Mouse (Mus musculus): ENCODE results near the gene Zfp942.

The Zfp942 gene

DNA sequence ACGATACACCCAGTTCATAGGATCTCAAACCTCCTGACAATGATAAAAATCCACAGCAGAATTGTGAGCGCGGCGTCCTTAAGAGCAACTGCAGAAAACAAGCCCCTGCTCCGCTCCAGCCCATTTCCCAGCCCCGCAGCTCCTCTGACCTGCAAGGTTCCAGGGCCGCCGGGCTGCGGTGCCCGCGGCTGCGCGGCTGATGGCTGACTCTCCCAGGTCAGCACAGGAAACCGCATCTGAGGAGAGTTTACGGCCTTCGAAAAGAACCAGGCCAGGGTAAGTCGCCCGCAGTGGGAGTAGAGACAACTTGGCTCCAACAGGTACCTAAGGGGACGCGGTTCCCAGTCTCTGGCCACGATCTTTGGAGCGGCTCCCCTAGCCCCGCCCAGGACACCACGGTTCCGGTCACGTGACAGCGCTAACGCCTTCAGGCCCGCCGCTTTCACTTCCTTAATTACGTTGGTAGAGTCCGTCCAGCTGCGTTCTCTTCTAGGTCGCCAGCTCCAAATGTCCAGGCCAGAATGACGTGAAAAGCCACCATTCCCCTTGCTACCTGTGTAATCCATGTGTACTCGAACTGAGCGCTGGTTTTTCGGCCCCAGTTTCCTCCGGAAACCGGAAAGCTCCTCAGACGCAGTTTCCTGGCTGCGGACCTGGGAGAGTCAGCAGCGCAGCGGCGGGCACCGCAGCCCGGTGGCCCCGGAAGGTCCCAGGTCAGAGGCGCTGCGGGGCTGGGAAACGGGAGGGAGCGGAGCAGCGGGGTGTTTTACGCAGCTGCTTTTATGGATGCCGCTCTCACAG lies at the start of gene Zfp942, which contains the start of gene Zfp943:
Gene Zfp942, minus strand, starts transcription at position 358 of the 801 bp plus-strand sequence.
Gene Zfp943, plus strand, starts transcription at position 446 of the 801 bp plus-strand sequence.
- peak; percentile 72 for DNase-seq

DNA sequence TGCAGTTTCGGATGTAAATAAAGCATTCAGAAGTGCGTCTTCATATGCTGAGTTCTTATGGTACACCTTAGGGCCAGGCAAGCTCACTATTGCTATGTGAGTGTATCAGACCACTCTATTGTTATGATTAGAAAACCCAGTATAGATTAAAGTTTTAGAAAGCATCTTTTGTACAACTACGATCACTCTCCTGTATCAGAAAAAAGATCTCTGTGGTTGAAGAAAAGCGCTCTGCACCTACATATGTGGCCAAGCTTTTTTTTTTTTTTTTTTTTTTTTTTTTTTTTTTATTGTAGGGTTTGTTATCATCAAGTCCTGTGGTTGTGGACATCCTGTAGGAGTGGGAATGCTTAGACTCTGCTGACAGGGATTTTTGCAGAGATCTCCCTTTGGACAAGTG lies 1.0 kb upstream of the Zfp942 start:
- DNase-seq: no peak

DNA sequence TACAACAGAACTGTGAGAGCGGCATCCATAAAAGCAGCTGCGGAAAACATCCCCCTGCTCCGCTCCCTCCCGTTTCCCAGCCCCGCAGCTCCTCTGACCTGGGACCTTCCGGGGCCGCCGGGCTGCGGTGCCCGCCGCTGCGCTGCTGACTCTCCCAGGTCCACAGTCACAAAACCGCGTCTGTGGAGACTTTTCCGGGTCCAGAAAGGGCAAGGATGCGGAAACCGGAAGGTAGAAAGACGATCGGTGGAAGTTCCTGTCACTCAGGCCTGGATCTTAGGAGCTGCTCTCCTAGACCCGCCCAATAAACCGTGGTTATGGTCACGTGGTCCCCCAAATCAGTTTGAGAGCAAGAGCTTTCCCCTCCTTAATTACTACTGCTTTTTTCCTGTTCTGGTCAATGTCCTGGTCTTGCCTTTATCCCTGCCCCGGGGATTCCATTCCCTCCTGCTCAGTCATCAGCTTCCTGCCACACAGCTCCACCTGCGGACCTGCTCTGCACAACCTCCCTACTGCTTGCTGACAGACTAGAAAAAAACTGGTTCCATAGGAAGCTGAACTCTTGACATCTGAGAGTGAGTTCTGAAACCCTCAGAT lies 52.7 kb downstream of the Zfp942 start, which contains the start of gene Zfp995:
Gene Zfp995, minus strand, starts transcription at position 471 of the 597 bp plus-strand sequence.
- DNase-seq: peak; percentile 46

DNA sequence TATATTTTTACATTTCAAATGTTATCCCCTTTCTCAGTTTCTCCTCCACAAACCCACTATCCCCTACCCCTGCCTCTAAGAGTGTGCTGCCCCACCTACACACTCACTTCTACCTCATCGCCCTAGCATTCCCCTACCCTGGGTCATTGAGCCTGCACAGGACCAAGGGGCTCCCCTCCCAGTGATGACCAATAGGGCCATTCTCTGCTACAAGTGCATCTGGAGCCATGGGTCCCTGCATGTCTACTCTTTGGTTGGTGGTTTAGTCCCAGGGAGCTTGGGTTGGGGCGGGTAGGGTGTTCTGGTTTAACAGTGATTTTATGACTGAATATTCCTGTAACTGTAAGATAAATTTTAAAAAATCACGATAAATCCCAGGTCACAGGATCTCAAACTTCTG lies 53.2 kb downstream of the Zfp942 start:
- DNase-seq: no peak
